ENCODE assay signal across 8 mouse cellular contexts in genomic region chr11:117939741-117940285, GRCm38 (mm10). TPM values are rescaled to one million over a fixed set of nuclear protein-coding genes. Genes with fewer than 3 reads are reported as not detected.
A peak's percentile ranks its signal among the peaks of the same experiment; 100 is the strongest.
DNase-seq lines count a peak whose midpoint lies in the region; ATAC-seq and TF ChIP-seq lines count a peak whose summit lies in the region.

No protein-coding gene starts in this region.

- peak; percentile 90 for ATAC-seq in forebrain, embryonic 15.5 days (replicated peaks)
- ATAC-seq in lung, embryonic 14.5 days (ENCODE audit: insufficient read depth), result peak; percentile 89

- in situ Hi-C loops in CH12.LX (cut with MboI; ENCODE audit: low pct_ligation_motif_present, low pct_unique_long_range_greater_than_20kb, low sequenced_read_pairs), result no loop called here

- H3K9ac ChIP-seq in CH12.LX (ENCODE audit: insufficient read depth, low read depth), result no peak overlapping the region
- H3K9ac ChIP-seq in forebrain, embryonic 15.5 days (replicated peaks), result no peak overlapping the region
- no peak overlapping the region for H3K9ac ChIP-seq in lung, embryonic 14.5 days

- H3K9me3 ChIP-seq in CH12.LX (replicated peaks; ENCODE audit: low read length), result peaks cover 2% of the 10 kb centered on the region
- H3K9me3 ChIP-seq in forebrain, embryonic 15.5 days, result no peaks in the 10 kb centered on the region
- H3K9me3 ChIP-seq in lung, embryonic 14.5 days (ENCODE audit: low read depth, low read length), result no peaks in the 10 kb centered on the region

- WGBS in forebrain, embryonic 15.5 days, result 2% methylated on average over 7 of the region's 7 CpGs
- 2% methylated on average over 7 of the region's 7 CpGs for WGBS in lung, embryonic 14.5 days

- no peaks in the 10 kb centered on the region for H3K79me2 ChIP-seq in CH12.LX (replicated peaks; ENCODE audit: control insufficient read depth, extremely low read depth, insufficient read depth, poor library complexity, severe bottlenecking)

- no peak for TF ChIP-seq RAD21 in CH12.LX (IDR thresholded peaks at IDR 0.05; ENCODE audit: low read depth, low read length)

- peaks cover 2 to 22% of the 10 kb centered on the region in 2 experiments; a peak in 2 of 4 replicates for H3K4me1 ChIP-seq in CH12.LX (ENCODE audit: control insufficient read depth in 1 of 2, insufficient read depth in 2 of 2)
- peaks cover 41% of the 10 kb centered on the region for H3K4me1 ChIP-seq in forebrain, embryonic 15.5 days
- peaks cover 28% of the 10 kb centered on the region; the same call in 1 of the 2 replicates for H3K4me1 ChIP-seq in lung, embryonic 14.5 days (ENCODE audit: insufficient read depth)

- DNase-seq in CH12.LX (ENCODE audit: extremely low read depth), result peak; percentile 41
- peak; percentile 70 for DNase-seq in cerebellum, adult 11-12 months
- peak; percentile 73 for DNase-seq in heart, postnatal 25 days (ENCODE audit: low spot score)
- DNase-seq in layer of hippocampus, adult 2 months (ENCODE audit: low spot score in 2 of 2), result peak; percentile 63 to 68
- peak; percentile 94 for DNase-seq in lung, embryonic 14.5 days
- DNase-seq in retina, embryonic 14.5 days (ENCODE audit: low spot score), result peak; percentile 82
- DNase-seq in thymus, postnatal 14 days, result no peak

- TF ChIP-seq CTCF in CH12.LX (conservative IDR thresholded peaks at IDR 0.05 in 1 of 2, IDR thresholded peaks at IDR 0.05 in 1 of 2; ENCODE audit: low read depth in 2 of 2, low read length in 2 of 2), result no peak
- TF ChIP-seq CTCF in layer of hippocampus, adult 2 months (conservative IDR thresholded peaks at IDR 0.05), result no peak
- no peak for TF ChIP-seq CTCF in lung, embryonic 14.5 days (IDR thresholded peaks at IDR 0.05; ENCODE audit: low read depth)

- no peak overlapping the region for H3K4me3 ChIP-seq in CH12.LX (replicated peaks in 1 of 3; ENCODE audit: low read depth in 2 of 3, low read length in 2 of 3, poor library complexity in 1 of 3)
- H3K4me3 ChIP-seq in forebrain, embryonic 15.5 days, result no peak overlapping the region
- H3K4me3 ChIP-seq in layer of hippocampus, adult 2 months, result no peak overlapping the region; the same call in 1 of the 2 replicates
- no peak overlapping the region for H3K4me3 ChIP-seq in lung, embryonic 14.5 days (ENCODE audit: low read depth, low read length)

- no peak overlapping the region for H3K4me2 ChIP-seq in CH12.LX (ENCODE audit: insufficient read depth, low read depth, poor library complexity, severe bottlenecking)
- H3K4me2 ChIP-seq in forebrain, embryonic 15.5 days (replicated peaks), result peak overlapping the region; percentile 30
- H3K4me2 ChIP-seq in lung, embryonic 14.5 days, result peak overlapping the region; percentile 20; the same call in 1 of the 2 replicates

- TF ChIP-seq POLR2A in CH12.LX (IDR thresholded peaks at IDR 0.05; ENCODE audit: low read depth, low read length), result no peak

- TF ChIP-seq EP300 in CH12.LX (IDR thresholded peaks at IDR 0.05; ENCODE audit: low read length), result peak; percentile 35; the same call in 1 of the 2 replicates

- no peak overlapping the region for H3K27ac ChIP-seq in CH12.LX (ENCODE audit: insufficient read depth, low read depth)
- H3K27ac ChIP-seq in forebrain, embryonic 15.5 days (replicated peaks), result peak overlapping the region; percentile 81
- H3K27ac ChIP-seq in layer of hippocampus, adult 2 months, result peak overlapping the region; percentile 3; the same call in 1 of the 2 replicates
- H3K27ac ChIP-seq in lung, embryonic 14.5 days (ENCODE audit: low read depth), result peak overlapping the region; percentile 58; the same call in 1 of the 2 replicates

- H3K27me3 ChIP-seq in CH12.LX (replicated peaks), result peaks cover 37% of the 10 kb centered on the region
- H3K27me3 ChIP-seq in forebrain, embryonic 15.5 days, result no peaks in the 10 kb centered on the region
- H3K27me3 ChIP-seq in lung, embryonic 14.5 days (ENCODE audit: insufficient read depth, low read length), result no peaks in the 10 kb centered on the region

- no peaks in the 10 kb centered on the region for H3K36me3 ChIP-seq in CH12.LX (replicated peaks in 1 of 2; ENCODE audit: control insufficient read depth in 1 of 2, insufficient read depth in 1 of 2, low read length in 1 of 2)
- H3K36me3 ChIP-seq in forebrain, embryonic 15.5 days, result no peaks in the 10 kb centered on the region
- H3K36me3 ChIP-seq in lung, embryonic 14.5 days (ENCODE audit: insufficient read depth), result no peaks in the 10 kb centered on the region

- intact Hi-C loops in heart, postnatal 25 days (cut with DNase I), result no loop called here

- dilution Hi-C loops in CH12.LX (cut with MboI; ENCODE audit: extremely low pct_ligation_motif_present, extremely low pct_unique_long_range_greater_than_20kb, low sequenced_read_pairs), result no loop called here

TF ChIP-seq in CH12.LX, 34 proteins besides CTCF, POLR2A, EP300 and RAD21:
- TF ChIP-seq IRF4 (IDR thresholded peaks at IDR 0.05; ENCODE audit: low read depth, low read length) (peak; percentile 38), TCF12 (IDR thresholded peaks at IDR 0.05; ENCODE audit: low read depth, low read length) (0 out of 2 replicates have a peak, but pooled peaks have one; percentile 22), ELF1 (IDR thresholded peaks at IDR 0.05; ENCODE audit: low read depth, low read length) (no peak), ZNF384 (IDR thresholded peaks at IDR 0.05; ENCODE audit: low read depth, low read length) (no peak), USF2 (conservative IDR thresholded peaks at IDR 0.05; ENCODE audit: low read depth, low read length) (no peak)

RNA-seq across cellular contexts. Expression of gene Socs3, which starts 30.0 kb away (rescaled TPM):
- total RNA-seq in CH12.LX (2012; rRNA removed), result 2.5 and 4.7 TPM in 2 replicates
- total RNA-seq in CH12.LX (2014; rRNA removed), result 1.1 and 1.2 TPM in 2 replicates
- 0.83 and 1.1 TPM in 2 replicates for polyA plus RNA-seq in CH12.LX (2012; ENCODE audit: insufficient read length, low read depth)
- 14.2 and 15.1 TPM in 2 replicates for polyA plus RNA-seq in forebrain, embryonic 15.5 days (2015; fragmentation: Nextera tagmentation; extraction: Ambion mirVana)
- total RNA-seq in heart, postnatal 25 days (2021), result 1 to 10 TPM; 5.2 to 6.3 TPM
- total RNA-seq in layer of hippocampus, adult 2 months (2021), result 1 to 10 TPM in 1 of 2 experiments, under 1 TPM in 1; 0.92 to 1.3 TPM
- 5.4 and 6.4 TPM in 2 replicates for polyA plus RNA-seq in lung, embryonic 14.5 days (2014; fragmentation: Nextera tagmentation; extraction: Ambion mirVana)

RNA-seq across cellular contexts. Expression of gene Pgs1, which starts 46.3 kb away (rescaled TPM):
- 60.5 and 64.5 TPM in 2 replicates for total RNA-seq in CH12.LX (2012; rRNA removed)
- 38.1 and 39.8 TPM in 2 replicates for total RNA-seq in CH12.LX (2014; rRNA removed)
- polyA plus RNA-seq in CH12.LX (2012; ENCODE audit: insufficient read length, low read depth), result 50.4 and 50.8 TPM in 2 replicates
- polyA plus RNA-seq in forebrain, embryonic 15.5 days (2015; fragmentation: Nextera tagmentation; extraction: Ambion mirVana), result 52.9 and 54.3 TPM in 2 replicates
- total RNA-seq in heart, postnatal 25 days (2021), result 10 to 100 TPM; 18.1 to 18.2 TPM
- total RNA-seq in layer of hippocampus, adult 2 months (2021), result 10 to 100 TPM; 76.2 to 81.3 TPM
- polyA plus RNA-seq in lung, embryonic 14.5 days (2014; fragmentation: Nextera tagmentation; extraction: Ambion mirVana), result 35.8 and 40.8 TPM in 2 replicates
